Mouse (Mus musculus) embryonic fibroblast, embryonic 13.5 days (primary cell): ENCODE measurements at regions not wholly inside any gene's neighbourhood (a gene's known extent, or its start where the extent isn't known, plus 50 kb on each side); places are given as distances from the start of the nearest gene placed in this dataset.

Experiments used
- CTCF ChIP-seq: IDR thresholded peaks from 2 replicates; pipeline ENCODE4 v1.5.1; 2011; ENCODE audit warnings: mild to moderate bottlenecking, control low read depth, low read length, moderate library complexity, borderline replicate concordance; ENCODE audit not compliant: insufficient read depth
- POLR2A ChIP-seq: IDR thresholded peaks from 2 replicates; pipeline ENCODE4 v1.6.1; 2011; ENCODE audit warnings: low read depth, mild to moderate bottlenecking, control low read depth, low read length, moderate library complexity

GRCm38 (mm10) chr15:24400088-24400487 lies 1013.5 kb downstream of the Basp1 start:
- TF ChIP-seq CTCF (no peak), POLR2A (no peak)
